Mouse (Mus musculus) testis, adult 2 months (tissue): ENCODE measurements around the gene Irx3.

Experiments used
- CTCF ChIP-seq: fragments of 200-500 bp; IDR thresholded peaks from 2 replicates; pipeline ENCODE4 v1.5.1; 2012; ENCODE audit warnings: low read depth, mild to moderate bottlenecking, inconsistent platforms, low read length, moderate library complexity; ENCODE audit not compliant: control insufficient read depth, insufficient read depth, insufficient replicate concordance
- POLR2A ChIP-seq: fragments of 200-500 bp; IDR thresholded peaks from 2 replicates; pipeline ENCODE4 v1.6.1; 2012; ENCODE audit warnings: low read depth, mild to moderate bottlenecking, inconsistent platforms, low read length, moderate library complexity; ENCODE audit not compliant: control insufficient read depth

GRCm38 (mm10) chr8:91750096-91750793 lies 51.6 kb downstream of the Irx3 start:
- TF ChIP-seq CTCF (no peak), POLR2A (no peak)
